Mouse (Mus musculus) lung, postnatal 0 days (tissue): Measurements from ENCODE around the gene Spata6. TPM values are rescaled to one million over a fixed set of nuclear protein-coding genes. Genes with fewer than 3 reads are reported as not detected.

Source experiments
- ATAC-seq: fragments of 200-750 bp; cut with Nextera tagmentation; 2 replicates; pipeline ENCODE4 v1.8.0; 2017; ENCODE audit warnings: moderate library complexity
- DNase-seq: peaks from one replicate; pipeline ENCODE4 v3.0.0-alpha.2; 2016; ENCODE audit warnings: low spot score
- H3K27ac ChIP-seq: fragments of 300-500 bp; sonication (generic); 2 replicates; pipeline ENCODE4 v1.5.1; 2014; ENCODE audit warnings: antibody characterized with exemption, mild to moderate bottlenecking, low read length, mixed read lengths
- H3K27me3 ChIP-seq: fragments of 300-500 bp; sonication (generic); replicated peaks from 2 replicates; pipeline ENCODE4 v1.6.1; 2014; ENCODE audit warnings: low read length, mixed read lengths; ENCODE audit not compliant: insufficient read depth
- H3K36me3 ChIP-seq: fragments of 300-500 bp; sonication (generic); 2 replicates; pipeline ENCODE4 v1.6.1; 2014; ENCODE audit warnings: low read length, mixed read lengths; ENCODE audit not compliant: insufficient read depth
- H3K4me1 ChIP-seq: fragments of 300-500 bp; sonication (generic); 2 replicates; pipeline ENCODE4 v1.6.1; 2014; ENCODE audit warnings: antibody characterized with exemption, low read depth, low read length, mixed read lengths; ENCODE audit not compliant: insufficient read depth
- H3K4me2 ChIP-seq: fragments of 300-500 bp; sonication (generic); replicated peaks from 2 replicates; pipeline ENCODE4 v1.6.1; 2014; ENCODE audit warnings: low read depth, mild to moderate bottlenecking, low read length, moderate library complexity, mixed read lengths
- H3K4me3 ChIP-seq: fragments of 300-500 bp; sonication (generic); 2 replicates; pipeline ENCODE4 v1.5.1; 2014; ENCODE audit warnings: low read depth, low read length
- H3K9ac ChIP-seq: fragments of 300-500 bp; sonication (generic); replicated peaks from 2 replicates; pipeline ENCODE4 v1.6.1; 2014; ENCODE audit warnings: low read depth, mild to moderate bottlenecking
- H3K9me3 ChIP-seq: fragments of 300-500 bp; sonication (generic); 2 replicates; pipeline ENCODE4 v1.6.1; 2016; ENCODE audit warnings: low read length, mixed read lengths
- CTCF ChIP-seq: IDR thresholded peaks from 2 replicates; pipeline ENCODE4 v1.5.1; 2016; ENCODE audit warnings: antibody characterized with exemption, mild to moderate bottlenecking
- EP300 ChIP-seq: IDR thresholded peaks from 2 replicates; pipeline ENCODE4 v1.6.1; 2016; ENCODE audit warnings: antibody characterized with exemption, mild to moderate bottlenecking, control low read depth
- WGBS: fragments of 180-500 bp; shearing (Covaris S2); extraction: QIAGEN DNeasy Blood & Tissue Kit; methylation state at CpG from one replicate; pipeline ENCODE4 v1.1.7; 2014; 5-methylcytosine and 5-hydroxymethylcytosine counted together
- polyA plus RNA-seq: library from polyadenylated mRNA; unstranded; fragments of >200 nt; fragmentation: Nextera tagmentation; extraction: Ambion mirVana; gene quantifications from 2 replicates; pipeline ENCODE4 v1.2.1, GENCODE M21; 2015

Spata6 gene
- polyA plus RNA-seq, 1 experiment from 2014 or later: 33.2 TPM

DNA sequence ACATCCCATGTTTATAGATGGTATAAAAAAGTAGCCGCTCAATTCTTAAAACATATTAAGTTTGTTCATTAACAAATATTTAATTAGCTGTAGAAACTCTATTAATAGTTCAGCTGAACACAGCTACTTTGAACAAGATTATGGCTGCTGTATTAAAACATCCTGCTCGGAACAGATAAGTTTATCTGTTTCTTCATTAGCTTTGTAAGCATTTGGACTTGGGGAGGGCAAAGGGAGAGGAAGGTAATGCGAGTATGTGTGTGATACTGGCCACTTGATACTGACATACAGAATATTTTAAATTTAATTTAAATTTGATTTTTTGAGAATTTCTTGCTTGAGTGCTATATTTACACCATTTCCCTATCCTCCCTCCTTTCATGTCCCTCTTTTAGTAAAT, 80.1 kb downstream of the Spata6 start:
- Histone ChIP-seq H3K4me2 (no peak overlapping the region), H3K9ac (no peak overlapping the region), H3K4me1 (no peaks in the 10 kb centered on the region), H3K36me3 (no peaks in the 10 kb centered on the region; the same call in 1 of the 2 replicates), H3K4me3 (no peak overlapping the region), H3K9me3 (no peaks in the 10 kb centered on the region), H3K27me3 (no peaks in the 10 kb centered on the region), H3K27ac (no peak overlapping the region)
- no peak for TF ChIP-seq EP300
- no peak for TF ChIP-seq CTCF
- DNase-seq (no peak), ATAC-seq (no peak)
- 94% methylated on average over 3 of the region's 3 CpGs for WGBS

- no peak overlapping the region for H3K4me3 ChIP-seq
- no peak for TF ChIP-seq CTCF
- TF ChIP-seq EP300: no peak
- H3K27ac ChIP-seq: no peak overlapping the region
- H3K9ac ChIP-seq: no peak overlapping the region
- 88% methylated on average over 2 of the region's 2 CpGs for WGBS
- H3K9me3 ChIP-seq: no peaks in the 10 kb centered on the region
- ATAC-seq: no peak
- H3K36me3 ChIP-seq: no peaks in the 10 kb centered on the region; the same call in 1 of the 2 replicates
- no peaks in the 10 kb centered on the region for H3K27me3 ChIP-seq
- DNase-seq: no peak
- no peaks in the 10 kb centered on the region for H3K4me1 ChIP-seq
- H3K4me2 ChIP-seq: no peak overlapping the region
Measured at GRCm38 (mm10) chr4:111803164-111803563, 83.4 kb downstream of the Spata6 start.

- H3K27ac ChIP-seq: no peak overlapping the region
- H3K9ac ChIP-seq: no peak overlapping the region
- H3K4me1 ChIP-seq: no peaks in the 10 kb centered on the region
- H3K27me3 ChIP-seq: no peaks in the 10 kb centered on the region
- H3K4me2 ChIP-seq: no peak overlapping the region
- 52% methylated on average over 4 of the region's 4 CpGs for WGBS
- no peaks in the 10 kb centered on the region for H3K9me3 ChIP-seq
- no peaks in the 10 kb centered on the region for H3K36me3 ChIP-seq
- ATAC-seq (no peak), DNase-seq (no peak)
- TF ChIP-seq CTCF (no peak), EP300 (no peak)
- H3K4me3 ChIP-seq: no peak overlapping the region
Measured at GRCm38 (mm10) chr4:111817478-111817877, 97.7 kb downstream of the Spata6 start.

GRCm38 (mm10) chr4:111838882-111839281, 119.1 kb downstream of the Spata6 start:
- Histone ChIP-seq H3K9me3 (no peaks in the 10 kb centered on the region), H3K36me3 (no peaks in the 10 kb centered on the region), H3K4me3 (no peak overlapping the region), H3K4me2 (no peak overlapping the region), H3K4me1 (no peaks in the 10 kb centered on the region), H3K9ac (no peak overlapping the region), H3K27me3 (no peaks in the 10 kb centered on the region), H3K27ac (no peak overlapping the region)
- ATAC-seq: no peak
- WGBS: 95% methylated on average over 6 of the region's 6 CpGs
- no peak for TF ChIP-seq EP300
- TF ChIP-seq CTCF: no peak
- DNase-seq: no peak

GRCm38 (mm10) chr4:111852626-111853025, 132.8 kb downstream of the Spata6 start:
- Histone ChIP-seq H3K9me3 (no peaks in the 10 kb centered on the region), H3K27ac (no peak overlapping the region), H3K9ac (no peak overlapping the region), H3K36me3 (no peaks in the 10 kb centered on the region), H3K4me3 (no peak overlapping the region), H3K27me3 (no peaks in the 10 kb centered on the region), H3K4me1 (no peaks in the 10 kb centered on the region), H3K4me2 (no peak overlapping the region)
- no peak for TF ChIP-seq CTCF
- TF ChIP-seq EP300: no peak
- DNase-seq (no peak), ATAC-seq (no peak)

- no peak for TF ChIP-seq EP300
- no peak for TF ChIP-seq CTCF
- WGBS: 78% methylated on average over 5 of the region's 5 CpGs
- no peak for DNase-seq
Measured at GRCm38 (mm10) chr4:111866701-111867100, 146.9 kb downstream of the Spata6 start.

More at GRCm38 (mm10) chr4:111866701-111867100, 146.9 kb downstream of the Spata6 start:
- Histone ChIP-seq H3K9ac (no peak overlapping the region), H3K27ac (no peak overlapping the region), H3K4me2 (no peak overlapping the region), H3K9me3 (no peaks in the 10 kb centered on the region), H3K4me3 (no peak overlapping the region), H3K36me3 (no peaks in the 10 kb centered on the region), H3K27me3 (no peaks in the 10 kb centered on the region), H3K4me1 (no peaks in the 10 kb centered on the region)
- ATAC-seq: no peak
